Mouse (Mus musculus) limb, embryonic 13.5 days (tissue): ENCODE data around the gene Dennd1b. TPM values are rescaled to one million over a fixed set of nuclear protein-coding genes. Genes with fewer than 3 reads are reported as not detected.

ENCODE experiments used
- ATAC-seq: fragments of 200-750 bp; cut with Nextera tagmentation; 2 replicates; pipeline ENCODE4 v1.8.0; 2017; ENCODE audit warnings: low read depth, moderate number of reproducible peaks, moderate TSS enrichment; ENCODE audit not compliant: low FRiP score
- H3K27ac ChIP-seq: fragments of 300-500 bp; sonication (generic); 2 replicates; pipeline ENCODE4 v1.5.1; 2015; ENCODE audit warnings: inconsistent platforms, mild to moderate bottlenecking, moderate library complexity
- H3K27me3 ChIP-seq: fragments of 300-500 bp; sonication (generic); 2 replicates; pipeline ENCODE4 v1.6.1; 2015; ENCODE audit warnings: mild to moderate bottlenecking, inconsistent platforms
- H3K36me3 ChIP-seq: fragments of 300-500 bp; sonication (generic); 2 replicates; pipeline ENCODE4 v1.6.1; 2015; ENCODE audit warnings: inconsistent platforms, mild to moderate bottlenecking, moderate library complexity
- H3K4me1 ChIP-seq: fragments of 300-500 bp; sonication (generic); 2 replicates; pipeline ENCODE4 v1.6.1; 2015; ENCODE audit warnings: inconsistent platforms
- H3K4me2 ChIP-seq: fragments of 300-500 bp; sonication (generic); replicated peaks from 2 replicates; pipeline ENCODE4 v1.6.1; 2015; ENCODE audit warnings: inconsistent platforms, mild to moderate bottlenecking, moderate library complexity
- H3K4me3 ChIP-seq: fragments of 300-500 bp; sonication (generic); 2 replicates; pipeline ENCODE4 v1.5.1; 2015; ENCODE audit warnings: moderate library complexity, mild to moderate bottlenecking, inconsistent platforms
- H3K9ac ChIP-seq: fragments of 300-500 bp; sonication (generic); 2 replicates; pipeline ENCODE4 v1.6.1; 2015; ENCODE audit warnings: mild to moderate bottlenecking, inconsistent platforms
- H3K9me3 ChIP-seq: fragments of 300-500 bp; sonication (generic); 2 replicates; pipeline ENCODE4 v1.6.1; 2016; ENCODE audit warnings: inconsistent platforms
- WGBS: fragments of 180-500 bp; shearing (Covaris S2); methylation state at CpG from one replicate; pipeline ENCODE4 v1.1.7; 2015; 5-methylcytosine and 5-hydroxymethylcytosine counted together
- polyA plus RNA-seq: library from polyadenylated mRNA; unstranded; fragments of >200 nt; fragmentation: Nextera tagmentation; extraction: Ambion mirVana; gene quantifications from 2 replicates; pipeline ENCODE4 v1.2.1, GENCODE M21; 2015

Gene Dennd1b
- polyA plus RNA-seq, 1 experiment from 2014 or later: 11.4 TPM

DNA sequence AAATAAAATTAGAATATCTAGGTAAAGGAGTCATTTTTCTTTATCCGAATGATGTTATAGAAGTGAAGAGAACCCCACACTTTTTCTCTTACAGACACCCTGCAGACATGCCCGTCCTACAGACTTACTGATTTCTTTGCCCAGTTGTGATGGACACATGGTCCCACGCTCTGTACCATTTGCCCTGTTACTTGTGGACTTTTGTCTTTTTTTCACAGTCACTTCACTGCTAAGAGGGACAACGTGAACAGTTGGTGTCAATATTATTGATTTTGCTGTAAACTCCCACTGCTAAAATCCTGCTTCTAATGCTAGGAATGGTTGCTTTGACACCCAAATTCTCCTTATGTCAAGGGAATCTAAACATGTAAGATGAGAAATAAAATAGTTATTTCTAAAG is 134.9 kb downstream of the Dennd1b start:
- ATAC-seq: no peak
- 75% methylated on average over 4 of the region's 4 CpGs for WGBS
- no peak overlapping the region for H3K4me2 ChIP-seq
- 0 out of 2 replicates have a peak, but pooled peaks cover 2% of the 10 kb centered on the region for H3K27me3 ChIP-seq
- no peaks in the 10 kb centered on the region for H3K4me1 ChIP-seq
- H3K4me3 ChIP-seq: no peak overlapping the region
- H3K9me3 ChIP-seq: no peaks in the 10 kb centered on the region
- H3K9ac ChIP-seq: no peak overlapping the region
- H3K36me3 ChIP-seq: peaks cover 12% of the 10 kb centered on the region; the same call in 1 of the 2 replicates
- H3K27ac ChIP-seq: no peak overlapping the region

GRCm38 (mm10) chr1:139101725-139102124 is 138.5 kb downstream of the Dennd1b start:
- no peak for ATAC-seq
- no peak overlapping the region for H3K9ac ChIP-seq
- 70% methylated on average over 9 of the region's 9 CpGs for WGBS

DNA sequence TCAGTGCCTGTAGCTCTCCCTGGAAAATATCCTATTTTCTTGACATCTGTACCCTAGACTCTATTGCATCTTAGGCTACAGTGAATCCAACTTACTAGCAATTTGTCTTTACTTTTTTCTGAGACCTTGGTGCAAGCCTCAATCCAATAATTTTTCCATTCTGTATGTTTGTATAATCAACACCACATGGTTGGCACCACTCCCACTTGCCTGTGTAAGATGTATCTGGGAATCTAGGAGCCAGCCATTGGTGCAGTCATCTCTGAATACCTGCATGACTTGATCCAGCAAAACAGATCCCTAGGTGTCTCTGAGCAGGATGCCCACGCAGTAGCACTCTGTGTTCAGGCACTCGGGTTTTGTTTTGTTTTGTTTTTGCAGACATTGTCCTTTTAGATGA is 145.0 kb downstream of the Dennd1b start:
- 81% methylated on average over 2 of the region's 2 CpGs for WGBS
- no peak overlapping the region for H3K9ac ChIP-seq
- no peak for ATAC-seq
- H3K4me1 ChIP-seq: peaks cover 10% of the 10 kb centered on the region
- H3K4me2 ChIP-seq: no peak overlapping the region
- H3K36me3 ChIP-seq: peaks cover 30% of the 10 kb centered on the region
- no peak overlapping the region for H3K4me3 ChIP-seq
- no peaks in the 10 kb centered on the region for H3K27me3 ChIP-seq
- no peaks in the 10 kb centered on the region for H3K9me3 ChIP-seq
- H3K27ac ChIP-seq: no peak overlapping the region

More at GRCm38 (mm10) chr1:139101725-139102124, 138.5 kb downstream of the Dennd1b start:
- Histone ChIP-seq H3K4me1 (no peaks in the 10 kb centered on the region), H3K27me3 (no peaks in the 10 kb centered on the region), H3K4me3 (no peak overlapping the region), H3K9me3 (no peaks in the 10 kb centered on the region), H3K36me3 (peaks cover 32% of the 10 kb centered on the region), H3K27ac (no peak overlapping the region), H3K4me2 (no peak overlapping the region)

GRCm38 (mm10) chr1:139122626-139123025 is 159.4 kb downstream of the Dennd1b start:
- no peaks in the 10 kb centered on the region for H3K4me1 ChIP-seq
- no peak overlapping the region for H3K4me3 ChIP-seq
- WGBS: 98% methylated on average over 8 of the region's 8 CpGs
- H3K9ac ChIP-seq: no peak overlapping the region
- no peak overlapping the region for H3K4me2 ChIP-seq
- H3K36me3 ChIP-seq: peaks cover 8% of the 10 kb centered on the region; the same call in 1 of the 2 replicates
- ATAC-seq: no peak
- H3K27me3 ChIP-seq: no peaks in the 10 kb centered on the region
- H3K9me3 ChIP-seq: no peaks in the 10 kb centered on the region
- H3K27ac ChIP-seq: no peak overlapping the region

- Histone ChIP-seq H3K27me3 (no peaks in the 10 kb centered on the region), H3K9ac (no peak overlapping the region), H3K27ac (no peak overlapping the region), H3K4me3 (no peak overlapping the region), H3K9me3 (no peaks in the 10 kb centered on the region), H3K36me3 (peaks cover 9% of the 10 kb centered on the region), H3K4me2 (no peak overlapping the region), H3K4me1 (no peaks in the 10 kb centered on the region)
- WGBS: 80% methylated on average over 1 of the region's 1 CpGs
- ATAC-seq: no peak
These were observed 176.4 kb downstream of the Dennd1b start for GRCm38 (mm10) chr1:139139644-139140043.

GRCm38 (mm10) chr1:139145516-139145915 is 182.3 kb downstream of the Dennd1b start:
- Histone ChIP-seq H3K27ac (no peak overlapping the region), H3K4me3 (no peak overlapping the region), H3K4me1 (no peaks in the 10 kb centered on the region), H3K9ac (no peak overlapping the region), H3K9me3 (no peaks in the 10 kb centered on the region), H3K4me2 (no peak overlapping the region), H3K27me3 (no peaks in the 10 kb centered on the region), H3K36me3 (peaks cover 14% of the 10 kb centered on the region)
- no peak for ATAC-seq
- whole genome bisulfite sequencing: 86% methylated on average over 1 of the region's 2 CpGs

GRCm38 (mm10) chr1:139146306-139146705 is 183.1 kb downstream of the Dennd1b start:
- Histone ChIP-seq H3K4me3 (no peak overlapping the region), H3K4me2 (no peak overlapping the region), H3K4me1 (no peaks in the 10 kb centered on the region), H3K36me3 (peaks cover 14% of the 10 kb centered on the region), H3K27ac (no peak overlapping the region), H3K9me3 (no peaks in the 10 kb centered on the region), H3K9ac (no peak overlapping the region), H3K27me3 (no peaks in the 10 kb centered on the region)
- 86% methylated on average over 3 of the region's 3 CpGs for WGBS
- no peak for ATAC-seq

DNA sequence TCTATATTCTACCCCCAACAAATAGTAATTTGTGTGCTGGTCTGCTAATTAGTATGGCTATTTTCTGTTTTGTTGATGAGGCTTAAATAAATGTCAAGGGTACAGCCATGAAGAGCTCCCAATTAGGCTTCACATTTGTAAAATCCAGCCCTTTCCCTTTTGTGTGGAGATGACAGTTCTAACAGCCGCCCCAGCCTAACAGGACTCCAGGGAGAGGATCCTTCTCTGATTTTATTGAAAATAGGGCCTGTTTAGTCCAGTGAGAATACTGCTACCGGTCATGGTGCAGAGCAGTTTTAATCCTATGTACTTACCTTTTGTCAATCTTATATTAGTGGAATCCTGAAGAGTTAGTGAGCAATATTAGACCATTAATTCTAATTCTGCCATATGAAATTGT is 189.8 kb downstream of the Dennd1b start:
- ATAC-seq: no peak
- WGBS: 67% methylated on average over 2 of the region's 2 CpGs
- H3K36me3 ChIP-seq: 0 out of 2 replicates have a peak, but pooled peaks cover under 1% of the 10 kb centered on the region
- no peak overlapping the region for H3K4me3 ChIP-seq
- H3K4me2 ChIP-seq: no peak overlapping the region
- H3K9ac ChIP-seq: no peak overlapping the region
- H3K27ac ChIP-seq: no peak overlapping the region
- H3K9me3 ChIP-seq: no peaks in the 10 kb centered on the region
- H3K27me3 ChIP-seq: no peaks in the 10 kb centered on the region
- H3K4me1 ChIP-seq: no peaks in the 10 kb centered on the region

DNA sequence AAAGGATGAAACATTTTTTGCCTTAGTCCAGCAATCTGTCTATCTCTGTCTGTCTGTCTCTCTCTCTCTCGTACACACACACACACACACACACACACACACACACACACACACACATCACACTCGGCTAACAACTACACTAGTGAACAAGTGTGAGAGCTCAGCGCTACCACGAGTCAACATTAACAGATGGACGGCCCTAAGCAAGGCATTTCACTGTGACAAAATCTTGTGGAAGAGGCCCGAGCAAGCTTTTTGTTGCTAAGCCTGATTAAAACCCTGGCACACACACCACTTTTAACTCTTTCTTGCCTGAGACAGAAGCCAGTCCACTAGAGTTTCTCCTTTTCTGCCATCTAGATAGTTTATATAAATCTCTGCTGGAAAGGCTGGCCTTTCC is 190.3 kb downstream of the Dennd1b start:
- ATAC-seq: no peak
- no peaks in the 10 kb centered on the region for H3K9me3 ChIP-seq
- H3K36me3 ChIP-seq: no peaks in the 10 kb centered on the region
- no peak overlapping the region for H3K27ac ChIP-seq
- H3K4me1 ChIP-seq: no peaks in the 10 kb centered on the region
- no peak overlapping the region for H3K4me2 ChIP-seq
- H3K4me3 ChIP-seq: no peak overlapping the region
- 46% methylated on average over 6 of the region's 6 CpGs for WGBS
- H3K9ac ChIP-seq: no peak overlapping the region
- no peaks in the 10 kb centered on the region for H3K27me3 ChIP-seq

DNA sequence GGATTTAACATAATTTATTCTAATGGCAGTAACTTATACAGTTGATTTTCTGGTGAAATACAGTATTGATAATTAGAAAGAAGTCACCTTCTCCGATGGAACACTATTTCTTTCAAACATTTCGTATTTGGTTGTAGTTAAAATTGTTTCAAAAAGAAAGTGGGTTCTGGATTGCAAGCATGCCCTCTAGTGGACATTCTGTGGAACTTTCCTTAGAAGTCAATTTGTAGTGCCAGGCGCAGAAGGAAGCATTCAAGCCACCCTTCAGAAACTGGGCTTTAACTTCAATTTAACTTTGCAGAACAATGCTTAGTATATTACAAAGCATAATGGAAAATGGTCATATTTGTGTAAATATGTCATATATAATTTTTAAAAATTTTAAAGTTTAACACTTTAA is 193.2 kb downstream of the Dennd1b start:
- Histone ChIP-seq H3K4me2 (no peak overlapping the region), H3K4me3 (no peak overlapping the region), H3K4me1 (no peaks in the 10 kb centered on the region), H3K9me3 (no peaks in the 10 kb centered on the region), H3K36me3 (no peaks in the 10 kb centered on the region), H3K27ac (no peak overlapping the region), H3K27me3 (no peaks in the 10 kb centered on the region), H3K9ac (no peak overlapping the region)
- WGBS: 18% methylated on average over 3 of the region's 3 CpGs
- ATAC-seq: no peak

- Histone ChIP-seq H3K4me1 (no peaks in the 10 kb centered on the region), H3K4me2 (no peak overlapping the region), H3K4me3 (no peak overlapping the region), H3K27me3 (no peaks in the 10 kb centered on the region), H3K27ac (no peak overlapping the region), H3K9me3 (no peaks in the 10 kb centered on the region), H3K9ac (no peak overlapping the region), H3K36me3 (no peaks in the 10 kb centered on the region)
- ATAC-seq: no peak
- 60% methylated on average over 3 of the region's 3 CpGs for WGBS
These were observed 198.4 kb downstream of the Dennd1b start for GRCm38 (mm10) chr1:139161619-139162018.

DNA sequence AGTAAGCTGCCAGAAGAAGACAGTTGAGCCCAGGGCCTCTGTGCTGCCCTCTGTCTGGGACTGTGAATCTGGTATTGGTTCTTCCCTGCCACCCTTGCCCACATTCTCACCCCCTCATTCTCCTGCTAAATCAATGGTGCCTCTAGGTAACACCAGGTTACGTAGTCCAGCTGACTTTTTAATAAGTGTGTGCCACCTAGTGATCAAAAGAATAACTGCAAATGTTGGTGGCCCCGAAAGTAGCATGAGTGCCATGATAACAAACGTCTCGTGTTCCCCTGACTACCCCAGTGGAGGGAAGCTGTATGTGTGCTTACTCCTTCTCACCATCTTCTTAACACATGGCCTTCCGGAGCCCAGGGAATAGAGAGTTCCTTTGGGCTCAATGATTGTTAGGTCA is 199.6 kb downstream of the Dennd1b start:
- ATAC-seq: 0 out of 2 replicates have a peak, but pooled peaks have one; percentile 28
- H3K9ac ChIP-seq: no peak overlapping the region

DNA sequence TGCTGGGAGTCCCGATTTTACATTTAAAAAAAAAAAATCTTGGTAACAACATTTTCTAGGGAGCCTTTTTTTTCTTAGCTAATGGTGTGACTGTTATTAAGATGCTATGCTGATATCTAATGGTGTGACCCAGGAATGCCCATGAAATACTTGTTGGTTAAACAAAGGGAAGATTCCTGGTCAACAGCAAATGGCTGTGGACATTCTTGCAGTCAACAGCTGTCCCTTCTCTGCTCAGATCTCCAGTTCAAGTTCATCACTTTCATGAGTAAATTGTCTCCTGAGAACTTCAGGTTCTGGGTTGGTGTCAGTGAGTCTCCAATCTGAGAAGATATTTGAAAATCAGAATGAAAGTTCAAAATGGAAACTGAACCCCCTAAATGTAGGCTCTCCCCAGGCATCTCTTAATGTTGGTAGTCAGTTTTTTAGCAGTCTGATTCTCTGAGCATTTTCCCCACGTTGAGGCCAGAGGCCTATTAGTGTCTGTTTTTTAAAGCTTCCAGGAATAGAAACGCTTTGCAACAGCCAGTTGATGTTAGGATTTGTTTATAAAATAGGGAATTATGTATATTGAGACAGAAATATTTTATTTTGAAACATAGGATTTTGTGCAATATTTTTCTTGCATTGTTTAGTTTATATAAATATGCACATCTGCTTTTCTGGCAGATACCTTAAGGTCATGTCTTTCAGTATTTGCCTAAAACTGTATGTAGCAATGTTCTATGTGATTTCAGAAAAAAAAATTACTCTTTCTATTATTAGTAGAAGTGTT is 211.0 kb downstream of the Dennd1b start:
- no peak for ATAC-seq
- Histone ChIP-seq H3K27ac (no peak overlapping the region), H3K9ac (no peak overlapping the region), H3K4me1 (no peaks in the 10 kb centered on the region), H3K4me2 (no peak overlapping the region), H3K27me3 (no peaks in the 10 kb centered on the region), H3K4me3 (no peak overlapping the region), H3K9me3 (no peaks in the 10 kb centered on the region), H3K36me3 (peaks cover 13% of the 10 kb centered on the region)
- WGBS: 79% methylated on average over 3 of the region's 3 CpGs

More for the DNA sequence above, 199.6 kb downstream of the Dennd1b start:
- Histone ChIP-seq H3K9me3 (no peaks in the 10 kb centered on the region), H3K36me3 (no peaks in the 10 kb centered on the region), H3K4me2 (no peak overlapping the region), H3K27ac (no peak overlapping the region), H3K4me1 (no peaks in the 10 kb centered on the region), H3K4me3 (no peak overlapping the region), H3K27me3 (no peaks in the 10 kb centered on the region)
- WGBS: 24% methylated on average over 5 of the region's 5 CpGs
